Mouse (Mus musculus) forebrain, postnatal 0 days (tissue): ENCODE results near the gene Prkar2b. TPM values are rescaled to one million over a fixed set of nuclear protein-coding genes. Genes with fewer than 3 reads are reported as not detected.
A peak's percentile ranks its signal among the peaks of the same experiment; 100 is the strongest.

Experiments
- ATAC-seq: fragments of 200-750 bp; cut with Nextera tagmentation; 2 replicates; pipeline ENCODE4 v1.8.0; 2017; ENCODE audit warnings: mild to moderate bottlenecking, moderate library complexity
- DNase-seq: peaks from one replicate; pipeline ENCODE4 v3.0.0-alpha.2; 2015
- H3K27ac ChIP-seq: fragments of 300-500 bp; sonication (generic); 2 replicates; pipeline ENCODE4 v1.5.1; 2014; ENCODE audit warnings: low read depth, mild to moderate bottlenecking, antibody characterized with exemption, low read length, moderate library complexity, mixed read lengths
- H3K27me3 ChIP-seq: fragments of 300-500 bp; sonication (generic); 2 replicates; pipeline ENCODE4 v1.6.1; 2014; ENCODE audit warnings: mild to moderate bottlenecking, low read length, mixed read lengths; ENCODE audit not compliant: insufficient read depth
- H3K36me3 ChIP-seq: fragments of 300-500 bp; sonication (generic); 2 replicates; pipeline ENCODE4 v1.6.1; 2014; ENCODE audit warnings: mild to moderate bottlenecking, moderate library complexity; ENCODE audit not compliant: insufficient read depth
- H3K4me1 ChIP-seq: fragments of 300-500 bp; sonication (generic); 2 replicates; pipeline ENCODE4 v1.6.1; 2014; ENCODE audit warnings: antibody characterized with exemption; ENCODE audit not compliant: insufficient read depth
- H3K4me2 ChIP-seq: fragments of 300-500 bp; sonication (generic); 2 replicates; pipeline ENCODE4 v1.6.1; 2014; ENCODE audit warnings: low read depth, mild to moderate bottlenecking, moderate library complexity
- H3K4me3 ChIP-seq: fragments of 300-500 bp; sonication (generic); 2 replicates; pipeline ENCODE4 v1.5.1; 2014; ENCODE audit warnings: low read depth, low read length, mixed read lengths
- H3K9ac ChIP-seq: fragments of 300-500 bp; sonication (generic); 2 replicates; pipeline ENCODE4 v1.6.1; 2014; ENCODE audit warnings: mild to moderate bottlenecking
- H3K9me3 ChIP-seq: fragments of 300-500 bp; sonication (generic); 2 replicates; pipeline ENCODE4 v1.6.1; 2016; ENCODE audit warnings: low read length
- CTCF ChIP-seq: sonication (generic); IDR thresholded peaks from 2 replicates; pipeline ENCODE4 v1.5.1; 2016; ENCODE audit warnings: antibody characterized with exemption, control low read depth, low read depth
- WGBS: fragments of 180-500 bp; shearing (Covaris S2); extraction: QIAGEN DNeasy Blood & Tissue Kit; methylation state at CpG from one replicate; pipeline ENCODE4 v1.1.7; 2014; 5-methylcytosine and 5-hydroxymethylcytosine counted together
- polyA plus RNA-seq: library from polyadenylated mRNA; unstranded; fragments of >200 nt; fragmentation: Nextera tagmentation; extraction: Ambion mirVana; gene quantifications from 2 replicates; pipeline ENCODE4 v1.2.1, GENCODE M21; 2015
- total RNA-seq: library from RNA; depleted of rRNA; stranded (reverse); fragments of >200 nt; gene quantifications from 2 replicates; pipeline ENCODE4 v1.2.3, GENCODE M21; 2014

Prkar2b gene
- total and polyA plus RNA-seq, 2 experiments from 2014 or later = 129 to 215 TPM

DNA sequence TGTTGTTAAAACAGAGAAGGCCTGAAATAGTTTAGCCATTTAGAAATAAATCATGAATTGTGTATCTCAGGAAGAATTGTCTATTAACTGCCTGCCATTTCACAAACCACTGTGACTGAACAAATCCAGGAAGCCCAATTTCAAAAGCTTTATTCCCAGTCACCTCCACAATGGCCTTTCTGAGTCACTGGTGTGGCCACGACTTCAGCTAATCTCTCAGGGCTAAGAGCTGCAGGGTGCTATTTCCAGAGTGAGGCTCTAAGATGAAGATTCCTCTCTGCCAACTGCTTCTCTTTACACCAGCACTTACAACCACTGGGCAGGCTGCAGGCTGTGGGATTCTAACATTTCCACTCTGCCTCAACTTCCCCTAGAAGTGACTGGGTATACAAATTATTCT, 92.0 kb downstream of the Prkar2b start:
- no peaks in the 10 kb centered on the region for H3K9me3 ChIP-seq
- H3K4me3 ChIP-seq = no peak overlapping the region
- no peak for TF ChIP-seq CTCF
- peaks cover 7% of the 10 kb centered on the region for H3K36me3 ChIP-seq
- no peaks in the 10 kb centered on the region for H3K4me1 ChIP-seq
- H3K27ac ChIP-seq = no peak overlapping the region
- H3K9ac ChIP-seq = no peak overlapping the region
- H3K27me3 ChIP-seq = no peaks in the 10 kb centered on the region
- ATAC-seq (no peak), DNase-seq (no peak)
- 14% methylated on average over 1 of the region's 1 CpGs for WGBS
- H3K4me2 ChIP-seq = no peak overlapping the region

DNA sequence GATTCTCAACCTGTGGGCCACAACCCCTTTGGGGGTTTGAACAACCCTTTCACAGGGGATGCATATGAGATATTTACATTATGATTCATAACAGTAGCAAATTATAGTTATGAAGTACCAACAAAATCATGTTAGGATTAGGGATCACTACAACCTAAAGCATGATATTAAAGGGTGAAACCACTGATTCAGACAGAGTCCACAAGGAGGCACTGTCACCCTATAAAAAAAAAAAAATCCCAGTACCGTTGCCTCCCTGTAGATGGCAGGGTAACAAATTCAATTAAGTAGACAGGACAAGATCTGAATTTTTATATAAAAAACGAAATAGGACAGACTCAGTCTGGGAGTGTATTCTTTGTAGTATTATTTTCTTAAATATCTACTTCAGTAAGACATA, 93.6 kb downstream of the Prkar2b start:
- Histone ChIP-seq H3K27me3 (no peaks in the 10 kb centered on the region), H3K4me3 (no peak overlapping the region), H3K4me1 (no peaks in the 10 kb centered on the region), H3K4me2 (no peak overlapping the region), H3K36me3 (peaks cover 7% of the 10 kb centered on the region), H3K9ac (no peak overlapping the region), H3K9me3 (no peaks in the 10 kb centered on the region), H3K27ac (no peak overlapping the region)
- WGBS = 3% methylated on average over 2 of the region's 2 CpGs
- peak; percentile 69 for ATAC-seq
- peak; percentile 85 for DNase-seq
- TF ChIP-seq CTCF = peak; percentile 95

- DNase-seq (no peak), ATAC-seq (no peak)
- Histone ChIP-seq H3K9ac (no peak overlapping the region), H3K36me3 (peaks cover 5% of the 10 kb centered on the region), H3K27ac (no peak overlapping the region), H3K9me3 (no peaks in the 10 kb centered on the region), H3K4me1 (no peaks in the 10 kb centered on the region), H3K27me3 (no peaks in the 10 kb centered on the region), H3K4me2 (no peak overlapping the region), H3K4me3 (no peak overlapping the region)
- no peak for TF ChIP-seq CTCF
- 79% methylated on average over 4 of the region's 4 CpGs for WGBS
These were observed 94.7 kb downstream of the Prkar2b start for GRCm38 (mm10) chr12:31966405-31966804.

- Histone ChIP-seq H3K9ac (no peak overlapping the region), H3K27me3 (no peaks in the 10 kb centered on the region), H3K27ac (no peak overlapping the region), H3K9me3 (no peaks in the 10 kb centered on the region), H3K36me3 (no peaks in the 10 kb centered on the region; the same call in 1 of the 2 replicates), H3K4me3 (no peak overlapping the region), H3K4me2 (no peak overlapping the region), H3K4me1 (no peaks in the 10 kb centered on the region)
- 75% methylated on average over 12 of the region's 12 CpGs for WGBS
- DNase-seq (peak; percentile 69), ATAC-seq (peak; percentile 53)
- TF ChIP-seq CTCF = no peak
These were observed 95.4 kb downstream of the Prkar2b start for GRCm38 (mm10) chr12:31965517-31966212.

DNA sequence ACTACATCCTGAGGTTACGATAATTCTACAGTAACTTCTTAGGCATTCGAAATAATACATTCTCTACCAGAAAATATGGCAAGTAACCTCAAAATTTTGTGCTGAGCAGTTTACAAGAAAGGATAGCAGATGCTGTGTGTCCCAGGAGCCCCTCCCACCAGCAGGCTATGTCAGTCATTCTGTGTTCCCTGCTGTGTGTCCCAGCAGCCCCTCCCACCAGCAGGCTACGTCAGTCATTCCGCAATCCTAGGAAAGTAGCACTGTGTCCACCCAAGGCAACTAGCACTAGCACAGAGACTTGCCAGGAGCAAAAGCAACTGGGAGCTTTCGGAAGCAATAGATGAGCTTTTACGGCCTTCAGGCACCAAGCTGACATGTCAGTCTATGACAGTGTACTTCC, 97.0 kb downstream of the Prkar2b start:
- DNase-seq (no peak), ATAC-seq (no peak)
- no peak for TF ChIP-seq CTCF
- no peak overlapping the region for H3K4me3 ChIP-seq
- no peak overlapping the region for H3K9ac ChIP-seq
- H3K4me1 ChIP-seq = no peaks in the 10 kb centered on the region
- 74% methylated on average over 6 of the region's 6 CpGs for WGBS
- no peaks in the 10 kb centered on the region; the same call in 1 of the 2 replicates for H3K36me3 ChIP-seq
- H3K27ac ChIP-seq = no peak overlapping the region
- H3K4me2 ChIP-seq = no peak overlapping the region
- H3K9me3 ChIP-seq = no peaks in the 10 kb centered on the region
- no peaks in the 10 kb centered on the region for H3K27me3 ChIP-seq

DNA sequence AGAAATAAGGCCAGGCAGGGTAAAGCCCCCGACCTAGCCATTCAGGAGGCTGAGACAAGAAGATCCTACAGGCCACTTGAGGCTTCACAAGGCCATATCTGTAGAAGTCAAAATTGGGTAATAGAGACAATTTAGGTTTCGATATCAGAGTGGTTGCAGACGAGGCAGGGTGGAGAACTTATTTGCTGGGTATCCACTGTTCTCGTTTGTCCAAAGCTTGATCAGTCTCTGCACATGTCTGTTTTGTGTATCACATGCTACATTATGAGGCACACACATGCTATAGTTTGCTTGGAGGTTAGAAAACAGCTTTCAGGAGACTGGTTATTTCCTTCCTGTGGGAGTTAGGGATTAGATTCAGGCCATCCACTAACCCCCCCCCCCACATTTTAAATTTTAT, 105.3 kb downstream of the Prkar2b start:
- 91% methylated on average over 4 of the region's 4 CpGs for WGBS
- Histone ChIP-seq H3K4me3 (no peak overlapping the region), H3K27me3 (no peaks in the 10 kb centered on the region), H3K36me3 (no peaks in the 10 kb centered on the region), H3K9me3 (no peaks in the 10 kb centered on the region), H3K9ac (no peak overlapping the region), H3K4me2 (no peak overlapping the region), H3K27ac (no peak overlapping the region), H3K4me1 (no peaks in the 10 kb centered on the region)
- DNase-seq (no peak), ATAC-seq (no peak)
- TF ChIP-seq CTCF = no peak

- Histone ChIP-seq H3K36me3 (no peaks in the 10 kb centered on the region), H3K27me3 (no peaks in the 10 kb centered on the region), H3K4me2 (peak overlapping the region; percentile 55), H3K9ac (peak overlapping the region; percentile 49), H3K27ac (peak overlapping the region; percentile 79), H3K9me3 (no peaks in the 10 kb centered on the region), H3K4me1 (no peaks in the 10 kb centered on the region), H3K4me3 (peak overlapping the region; percentile 39)
- DNase-seq (no peak), ATAC-seq (no peak)
- TF ChIP-seq CTCF = no peak
- 2% methylated on average over 9 of the region's 9 CpGs for WGBS
These were observed 110.5 kb downstream of the Prkar2b start for GRCm38 (mm10) chr12:31950659-31951031.
